Mouse (Mus musculus): ENCODE measurements around the gene Ppp1r13b. TPM values are rescaled to one million over a fixed set of nuclear protein-coding genes. Genes with fewer than 3 reads are reported as not detected.

Ppp1r13b gene
- polyA plus RNA-seq, 1 experiment = 9.4 TPM

DNA sequence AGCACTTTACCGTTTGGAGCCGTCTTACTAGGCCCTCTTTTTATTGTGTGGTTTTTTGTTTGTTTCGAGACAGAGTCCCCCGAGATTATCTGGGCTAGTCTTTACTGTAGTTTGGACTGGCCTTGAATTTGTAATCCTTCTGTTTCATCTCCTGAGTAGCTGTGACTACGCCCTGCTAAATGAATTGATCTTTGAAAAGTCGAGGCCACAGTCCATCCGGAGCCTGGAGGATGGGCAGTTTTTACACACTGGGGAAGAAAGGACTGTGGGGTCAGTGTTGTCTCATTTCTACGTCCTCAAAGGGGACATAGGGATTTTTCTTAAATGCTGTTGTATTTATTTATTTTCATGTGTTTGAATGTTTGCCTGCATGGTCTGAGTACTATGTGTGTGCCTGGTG, 89.9 kb downstream of the Ppp1r13b start:
- Histone ChIP-seq H3K4me3 (ENCODE audit: insufficient read depth, low read length) (no peak overlapping the region), H3K4me1 (ENCODE audit: control insufficient read depth, insufficient read depth, low read length) (no peaks in the 10 kb centered on the region), H3K27ac (ENCODE audit: insufficient read depth, low read length) (no peak overlapping the region)
- TF ChIP-seq POLR2A (IDR thresholded peaks at IDR 0.05; ENCODE audit: low read depth, low read length) = no peak
- TF ChIP-seq CTCF (IDR thresholded peaks at IDR 0.05; ENCODE audit: borderline replicate concordance, insufficient read depth, low read length) = no peak

DNA sequence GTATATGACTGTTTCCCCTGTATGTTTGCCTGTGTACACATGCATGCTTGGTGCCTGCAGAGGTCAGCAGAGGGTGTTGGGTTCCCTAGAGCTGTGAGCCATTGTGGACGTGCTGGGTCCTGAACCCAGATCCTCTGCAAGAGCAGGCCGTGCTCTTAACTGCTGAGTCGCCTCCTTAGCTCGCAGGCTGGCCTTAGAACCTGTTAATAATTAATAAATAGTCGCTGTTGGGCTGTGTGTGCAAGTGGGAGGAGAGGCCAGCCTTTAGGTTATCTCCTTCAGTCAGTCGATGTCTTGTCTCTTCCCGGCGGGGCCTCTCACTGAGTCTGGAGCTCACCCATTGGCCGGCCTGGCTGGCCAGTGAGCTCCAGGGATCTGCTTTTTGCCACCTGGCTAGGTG, 90.9 kb downstream of the Ppp1r13b start:
- H3K4me1 ChIP-seq (ENCODE audit: control insufficient read depth, insufficient read depth, low read length) = peaks cover 2% of the 10 kb centered on the region; the same call in 1 of the 2 replicates

GRCm38 (mm10) chr12:111816528-111816927, 91.4 kb downstream of the Ppp1r13b start:
- no peak for TF ChIP-seq POLR2A (IDR thresholded peaks at IDR 0.05; ENCODE audit: low read depth, low read length)

More for the DNA sequence above, 90.9 kb downstream of the Ppp1r13b start:
- no peak for TF ChIP-seq CTCF (IDR thresholded peaks at IDR 0.05; ENCODE audit: borderline replicate concordance, insufficient read depth, low read length)
- TF ChIP-seq POLR2A (IDR thresholded peaks at IDR 0.05; ENCODE audit: low read depth, low read length) = no peak
- Histone ChIP-seq H3K4me3 (ENCODE audit: insufficient read depth, low read length) (no peak overlapping the region), H3K27ac (ENCODE audit: insufficient read depth, low read length) (no peak overlapping the region)

DNA sequence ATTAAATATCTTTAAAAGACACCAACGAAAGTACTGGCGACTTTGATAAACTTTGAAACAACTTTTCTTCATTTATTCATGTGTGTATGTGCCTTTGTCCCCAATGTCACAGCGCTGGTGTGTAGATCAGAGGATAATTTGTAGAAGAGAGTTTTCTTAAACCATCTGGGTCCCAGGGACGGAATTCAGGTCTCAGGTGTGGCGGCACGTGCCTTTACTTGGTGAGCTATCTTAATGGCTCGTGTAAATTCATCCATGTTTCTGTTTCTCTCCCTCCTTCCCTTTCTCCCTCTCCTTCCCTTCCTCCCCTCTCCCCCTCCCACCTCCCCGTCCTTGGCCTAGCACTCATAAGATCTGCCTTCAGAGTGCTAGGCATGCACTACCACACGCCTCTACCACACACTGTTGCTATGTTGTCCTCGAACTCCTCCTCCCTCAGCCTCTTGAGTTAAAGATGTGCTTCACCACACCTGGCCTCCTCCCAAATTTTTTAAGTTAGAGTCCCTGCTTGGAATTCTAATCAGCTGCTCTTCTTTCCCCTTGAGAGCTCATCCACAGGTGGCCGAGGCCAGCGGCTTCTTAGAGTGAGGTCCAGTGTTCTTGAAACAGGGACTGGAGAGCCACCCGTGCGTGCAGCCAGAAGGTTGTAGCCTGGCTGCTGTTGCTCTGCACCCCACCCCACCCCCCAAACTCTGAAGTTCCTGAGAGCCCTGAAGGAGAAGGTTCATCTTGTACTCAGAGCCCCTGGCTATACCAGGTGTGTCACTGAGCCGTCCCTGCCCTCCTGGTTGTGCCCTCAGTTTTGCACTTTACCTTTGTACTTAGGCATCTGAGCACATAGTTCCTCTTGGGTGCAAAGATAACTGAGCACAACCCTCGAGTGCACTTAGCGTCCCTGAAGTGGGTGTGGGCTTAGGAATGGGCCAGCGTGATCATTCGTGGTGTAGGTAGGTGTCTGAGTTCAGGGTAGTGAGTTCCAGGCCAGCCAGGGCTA, 92.8 kb downstream of the Ppp1r13b start:
- Histone ChIP-seq H3K4me1 (ENCODE audit: control insufficient read depth, insufficient read depth, low read length) (peaks cover 2% of the 10 kb centered on the region; the same call in 1 of the 2 replicates), H3K27ac (ENCODE audit: insufficient read depth, low read length) (peak overlapping the region; percentile 83), H3K4me3 (ENCODE audit: insufficient read depth, low read length) (peak overlapping the region; percentile 92)
- TF ChIP-seq POLR2A (IDR thresholded peaks at IDR 0.05; ENCODE audit: low read depth, low read length) = no peak
- no peak for TF ChIP-seq CTCF (IDR thresholded peaks at IDR 0.05; ENCODE audit: borderline replicate concordance, insufficient read depth, low read length)

More at GRCm38 (mm10) chr12:111816528-111816927, 91.4 kb downstream of the Ppp1r13b start:
- H3K27ac ChIP-seq (ENCODE audit: insufficient read depth, low read length) = no peak overlapping the region
- peaks cover 2% of the 10 kb centered on the region; the same call in 1 of the 2 replicates for H3K4me1 ChIP-seq (ENCODE audit: control insufficient read depth, insufficient read depth, low read length)
- H3K4me3 ChIP-seq (ENCODE audit: insufficient read depth, low read length) = no peak overlapping the region

DNA sequence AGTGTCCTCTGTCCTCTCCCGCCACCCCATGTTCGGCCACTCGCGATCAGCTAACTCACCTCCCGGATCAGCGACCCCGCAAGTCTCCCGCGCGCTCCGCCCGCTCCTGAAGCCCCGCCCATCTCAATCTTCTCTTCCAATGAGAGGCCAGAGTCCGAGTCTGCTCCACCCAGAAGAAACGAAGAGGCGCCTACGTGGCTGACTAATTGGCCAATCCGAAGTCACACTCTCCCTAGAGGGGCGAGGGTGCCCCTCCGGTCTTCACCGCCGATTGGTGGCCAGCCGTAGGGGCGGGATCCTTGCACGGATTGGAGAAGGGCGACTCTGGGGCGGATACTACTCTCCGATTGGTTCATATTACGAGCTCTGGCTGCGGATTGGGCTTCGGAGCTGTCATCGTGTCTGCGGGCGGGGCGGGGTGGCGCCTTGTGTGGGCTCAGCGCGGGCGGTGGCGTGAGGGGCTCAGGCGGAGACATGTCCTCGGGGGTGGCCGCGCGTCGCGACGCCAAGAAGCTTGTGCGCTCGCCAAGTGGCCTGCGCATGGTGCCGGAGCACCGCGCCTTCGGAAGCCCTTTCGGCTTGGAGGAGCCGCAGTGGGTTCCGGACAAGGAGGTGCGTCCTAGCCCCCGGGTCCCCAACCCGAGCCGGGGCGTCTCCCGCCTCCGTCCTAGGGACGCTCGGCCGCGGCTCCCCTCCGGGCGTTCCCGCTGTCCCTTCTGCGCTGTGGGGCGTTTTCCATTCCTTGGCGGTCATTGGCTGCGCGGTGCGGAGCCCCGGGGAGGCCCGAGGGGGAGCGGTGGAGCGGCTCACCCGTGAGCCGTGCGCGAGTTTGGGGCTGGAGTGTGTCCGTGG, 93.9 kb downstream of the Ppp1r13b start, which contains the start of the genes Xrcc3 and Zfyve21:
Xrcc3 (minus strand) TSS at position 108 of the 852 bp plus-strand sequence.
Zfyve21 (plus strand) TSS at position 405 of the 852 bp plus-strand sequence.
- TF ChIP-seq POLR2A (IDR thresholded peaks at IDR 0.05; ENCODE audit: low read depth, low read length) = peak; percentile 90
- no peak for TF ChIP-seq CTCF (IDR thresholded peaks at IDR 0.05; ENCODE audit: borderline replicate concordance, insufficient read depth, low read length)
- H3K27ac ChIP-seq (ENCODE audit: insufficient read depth, low read length) = peak within 1 kb of the TSS; percentile 83
- H3K4me3 ChIP-seq (ENCODE audit: insufficient read depth, low read length) = peak within 1 kb of the TSS; percentile 92
- peaks cover 2% of the 10 kb centered on the region; the same call in 1 of the 2 replicates for H3K4me1 ChIP-seq (ENCODE audit: control insufficient read depth, insufficient read depth, low read length)

GRCm38 (mm10) chr12:111813111-111813765, 94.7 kb downstream of the Ppp1r13b start:
- H3K27ac ChIP-seq (ENCODE audit: insufficient read depth, low read length) = no peak overlapping the region
- H3K4me1 ChIP-seq (ENCODE audit: control insufficient read depth, insufficient read depth, low read length) = peaks cover 2% of the 10 kb centered on the region; the same call in 1 of the 2 replicates
- peak overlapping the region; percentile 61 for H3K4me3 ChIP-seq (ENCODE audit: insufficient read depth, low read length)
- TF ChIP-seq CTCF (IDR thresholded peaks at IDR 0.05; ENCODE audit: borderline replicate concordance, insufficient read depth, low read length) (no peak), POLR2A (IDR thresholded peaks at IDR 0.05; ENCODE audit: low read depth, low read length) (no peak)

GRCm38 (mm10) chr12:111812611-111813010, 95.3 kb downstream of the Ppp1r13b start:
- Histone ChIP-seq H3K27ac (ENCODE audit: insufficient read depth, low read length) (no peak overlapping the region), H3K4me3 (ENCODE audit: insufficient read depth, low read length) (peak overlapping the region; percentile 61), H3K4me1 (ENCODE audit: control insufficient read depth, insufficient read depth, low read length) (peaks cover 2% of the 10 kb centered on the region; the same call in 1 of the 2 replicates)
- TF ChIP-seq CTCF (IDR thresholded peaks at IDR 0.05; ENCODE audit: borderline replicate concordance, insufficient read depth, low read length) = no peak
- TF ChIP-seq POLR2A (IDR thresholded peaks at IDR 0.05; ENCODE audit: low read depth, low read length) = no peak

GRCm38 (mm10) chr12:111812075-111812474, 95.8 kb downstream of the Ppp1r13b start:
- Histone ChIP-seq H3K27ac (ENCODE audit: insufficient read depth, low read length) (no peak overlapping the region), H3K4me1 (ENCODE audit: control insufficient read depth, insufficient read depth, low read length) (peaks cover 2% of the 10 kb centered on the region; the same call in 1 of the 2 replicates), H3K4me3 (ENCODE audit: insufficient read depth, low read length) (no peak overlapping the region)
- no peak for TF ChIP-seq POLR2A (IDR thresholded peaks at IDR 0.05; ENCODE audit: low read depth, low read length)
- TF ChIP-seq CTCF (IDR thresholded peaks at IDR 0.05; ENCODE audit: borderline replicate concordance, insufficient read depth, low read length) = no peak

- Histone ChIP-seq H3K27ac (ENCODE audit: insufficient read depth, low read length) (0 out of 2 replicates have a peak overlapping the region, but pooled peaks have one; percentile 7), H3K4me3 (ENCODE audit: insufficient read depth, low read length) (no peak overlapping the region), H3K4me1 (ENCODE audit: control insufficient read depth, insufficient read depth, low read length) (peaks cover 2% of the 10 kb centered on the region; the same call in 1 of the 2 replicates)
- TF ChIP-seq POLR2A (IDR thresholded peaks at IDR 0.05; ENCODE audit: low read depth, low read length) (0 out of 2 replicates have a peak, but pooled peaks have one; percentile 33), CTCF (IDR thresholded peaks at IDR 0.05; ENCODE audit: borderline replicate concordance, insufficient read depth, low read length) (no peak; the same call in 1 of the 2 replicates)
Measured at GRCm38 (mm10) chr12:111809762-111810161, 98.1 kb downstream of the Ppp1r13b start.
